Mouse (Mus musculus) CH12.LX (cell line): ENCODE data around the gene Map4k4. TPM values are rescaled to one million over a fixed set of nuclear protein-coding genes. Genes with fewer than 3 reads are reported as not detected.

Experiments
- DNase-seq: peaks from one replicate; pipeline ENCODE4 v3.0.0-alpha.2; 2013; ENCODE audit errors: extremely low read depth
- H3K27ac ChIP-seq: 2 replicates; pipeline ENCODE4 v1.5.1; 2012; ENCODE audit warnings: low read depth, mild to moderate bottlenecking, control low read depth, moderate library complexity; ENCODE audit not compliant: insufficient read depth
- H3K27me3 ChIP-seq: replicated peaks from 2 replicates; pipeline ENCODE3; 2012; ENCODE audit warnings: inconsistent platforms
- H3K36me3 ChIP-seq, 2 experiments: replicated peaks in 1 of 2; 2 replicates each; pipeline versions ENCODE3 to v1.6.1; 2012; ENCODE audit warnings: inconsistent platforms in 1 of 2, low read length in 1 of 2, mild to moderate bottlenecking in 1 of 2, mixed read lengths in 1 of 2, moderate library complexity in 1 of 2; ENCODE audit not compliant: control insufficient read depth in 1 of 2, insufficient read depth in 1 of 2
- H3K4me1 ChIP-seq, 2 experiments: 2 replicates each; pipeline ENCODE4 v1.6.1; 2012; ENCODE audit warnings: inconsistent platforms in 1 of 2, moderate library complexity in 1 of 2; ENCODE audit not compliant: insufficient read depth in 2 of 2, control insufficient read depth in 1 of 2
- H3K4me2 ChIP-seq: 2 replicates; pipeline ENCODE4 v1.6.1; 2012; ENCODE audit warnings: low read depth, mild to moderate bottlenecking, control low read depth; ENCODE audit not compliant: poor library complexity, insufficient read depth, severe bottlenecking
- H3K4me3 ChIP-seq, 3 experiments: fragments of 150-350 bp in 1 of 3; sonication (generic) in 1 of 3; replicated peaks in 1 of 3; 2 replicates each; pipeline versions ENCODE3 to v1.5.1; 2011 to 2012; ENCODE audit warnings: low read depth in 2 of 3, low read length in 2 of 3, mild to moderate bottlenecking in 2 of 3, moderate library complexity in 2 of 3, control low read depth in 1 of 3, improper control_type of control experiment in 1 of 3, inconsistent platforms in 1 of 3, mixed read lengths in 1 of 3; ENCODE audit not compliant: poor library complexity in 1 of 3
- H3K79me2 ChIP-seq: replicated peaks from 2 replicates; pipeline ENCODE4 v1.6.1; 2012; ENCODE audit warnings: mild to moderate bottlenecking, moderate library complexity; ENCODE audit not compliant: control insufficient read depth, poor library complexity, insufficient read depth, severe bottlenecking; ENCODE audit errors: extremely low read depth
- H3K9ac ChIP-seq: 2 replicates; pipeline ENCODE4 v1.6.1; 2012; ENCODE audit warnings: low read depth, mild to moderate bottlenecking, control low read depth, moderate library complexity; ENCODE audit not compliant: insufficient read depth
- H3K9me3 ChIP-seq: replicated peaks from 2 replicates; pipeline ENCODE3; 2012; ENCODE audit warnings: low read length, inconsistent platforms, mixed read lengths
- BHLHE40 ChIP-seq: IDR thresholded peaks from 2 replicates; pipeline ENCODE4 v1.6.1; 2011; ENCODE audit warnings: mild to moderate bottlenecking, low read depth, low read length, improper control_type of control experiment
- CHD1 ChIP-seq: IDR thresholded peaks from 2 replicates; pipeline ENCODE4 v1.6.1; 2012; ENCODE audit warnings: low read depth, low read length, improper control_type of control experiment, inconsistent platforms
- CTCF ChIP-seq, 2 experiments: IDR thresholded peaks in 1 of 2; conservative IDR thresholded peaks in 1 of 2; 2 replicates each; pipeline ENCODE4 v1.5.1; 2011 to 2012; ENCODE audit warnings: low read depth in 2 of 2, low read length in 2 of 2, improper control_type of control experiment in 1 of 2, inconsistent platforms in 1 of 2, mild to moderate bottlenecking in 1 of 2, moderate library complexity in 1 of 2
- ELF1 ChIP-seq: IDR thresholded peaks from 2 replicates; pipeline ENCODE4 v1.6.1; 2014; ENCODE audit warnings: low read depth, mild to moderate bottlenecking, inconsistent platforms, low read length, improper control_type of control experiment
- IRF4 ChIP-seq: IDR thresholded peaks from 2 replicates; pipeline ENCODE4 v1.6.1; 2014; ENCODE audit warnings: low read depth, mild to moderate bottlenecking, inconsistent platforms, low read length, improper control_type of control experiment
- JUN ChIP-seq: IDR thresholded peaks from 2 replicates; pipeline ENCODE4 v1.6.1; 2011; ENCODE audit warnings: low read depth, mild to moderate bottlenecking, low read length, improper control_type of control experiment, moderate library complexity; ENCODE audit not compliant: insufficient read depth
- JUND ChIP-seq: conservative IDR thresholded peaks from 2 replicates; pipeline ENCODE4 v1.6.1; 2011; ENCODE audit warnings: low read depth, low read length, improper control_type of control experiment
- MAFK ChIP-seq: IDR thresholded peaks from 2 replicates; pipeline ENCODE4 v1.6.1; 2011; ENCODE audit warnings: low read length, improper control_type of control experiment; ENCODE audit not compliant: insufficient replicate concordance
- MEF2A ChIP-seq: IDR thresholded peaks from 2 replicates; pipeline ENCODE4 v1.6.1; 2014; ENCODE audit warnings: low read depth, mild to moderate bottlenecking, inconsistent platforms, low read length, improper control_type of control experiment, borderline replicate concordance
- MXI1 ChIP-seq: IDR thresholded peaks from 2 replicates; pipeline ENCODE4 v1.6.1; 2011; ENCODE audit warnings: mild to moderate bottlenecking, low read depth, low read length, improper control_type of control experiment
- MYC ChIP-seq: IDR thresholded peaks from 2 replicates; pipeline ENCODE4 v1.6.1; 2011; ENCODE audit warnings: low read depth, mild to moderate bottlenecking, improper control_type of control experiment, low read length
- POLR2A ChIP-seq: IDR thresholded peaks from 2 replicates; pipeline ENCODE4 v1.6.1; 2011; ENCODE audit warnings: low read depth, mild to moderate bottlenecking, improper control_type of control experiment, low read length
- RAD21 ChIP-seq: IDR thresholded peaks from 2 replicates; pipeline ENCODE4 v1.6.1; 2011; ENCODE audit warnings: low read depth, mild to moderate bottlenecking, low read length, improper control_type of control experiment, moderate library complexity
- SMC3 ChIP-seq: IDR thresholded peaks from 2 replicates; pipeline ENCODE4 v1.6.1; 2011; ENCODE audit warnings: low read depth, low read length, improper control_type of control experiment
- TBP ChIP-seq: conservative IDR thresholded peaks from 2 replicates; pipeline ENCODE4 v1.6.1; 2011; ENCODE audit warnings: low read depth, low read length, improper control_type of control experiment
- ZC3H11A ChIP-seq: IDR thresholded peaks from 2 replicates; pipeline ENCODE4 v1.6.1; 2012; ENCODE audit warnings: low read depth, mild to moderate bottlenecking, inconsistent platforms, low read length, improper control_type of control experiment
- dilution Hi-C: fragments of 300-500 bp; cut with MboI; formaldehyde crosslinking; loops from 2 replicates; pipeline ENCODE4 v1.14.3; 2020; ENCODE audit warnings: low sequenced_read_pairs; ENCODE audit not compliant: extremely low pct_unique_long_range_greater_than_20kb, extremely low pct_ligation_motif_present
- in situ Hi-C: fragments of 300-500 bp; cut with MboI; formaldehyde crosslinking; loops from 3 replicates; pipeline ENCODE4 v1.14.3; 2019; ENCODE audit warnings: low sequenced_read_pairs, low pct_ligation_motif_present, low pct_unique_long_range_greater_than_20kb, mixed read lengths
- polyA plus RNA-seq: library from polyadenylated mRNA; unstranded; fragments of >175 nt; gene quantifications from 2 replicates; pipeline ENCODE4 v1.2.1, GENCODE M21; 2012; ENCODE audit warnings: low read depth; ENCODE audit not compliant: insufficient read length
- total RNA-seq, 2 experiments: library from RNA; depleted of rRNA; stranded (reverse); fragments of 300-350 nt in 1 of 2; fragments of >200 nt in 1 of 2; gene quantifications; 2 replicates each; pipeline ENCODE4 v1.2.3; 2012 to 2014

The Map4k4 gene
- total and polyA plus RNA-seq, 3 experiments, result 21.8 to 46.3 (median 41.0) TPM

DNA sequence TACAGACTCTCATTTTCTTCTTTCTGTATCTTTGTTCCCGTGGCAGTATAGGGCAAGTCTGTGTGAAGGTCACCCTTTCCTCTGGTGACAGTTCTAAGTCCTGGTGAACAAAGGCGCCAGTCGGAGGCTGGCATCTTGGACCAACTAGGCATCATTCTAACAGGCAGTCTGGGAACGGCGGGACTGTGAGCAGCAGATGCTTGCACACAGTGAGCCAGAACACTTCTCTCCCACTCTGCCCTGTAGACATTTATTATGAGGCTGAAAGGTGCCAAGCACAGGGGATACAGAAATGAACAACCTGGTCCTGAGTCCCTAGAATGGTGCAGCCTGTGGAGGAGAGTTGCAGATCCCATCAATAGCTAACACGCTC lies 43.3 kb upstream of the Map4k4 start:
- DNase-seq, result no peak
- H3K4me2 ChIP-seq, result no peak overlapping the region
- no peaks in the 10 kb centered on the region for H3K79me2 ChIP-seq
- H3K4me3 ChIP-seq, result no peak overlapping the region
- no peaks in the 10 kb centered on the region for H3K36me3 ChIP-seq
- H3K9me3 ChIP-seq, result no peaks in the 10 kb centered on the region
- H3K9ac ChIP-seq, result no peak overlapping the region
- dilution Hi-C loops (no loop called here), in situ Hi-C loops (no loop called here)
- H3K4me1 ChIP-seq, result peaks cover 3 to 4% of the 10 kb centered on the region in 2 experiments; a peak in 1 of 4 replicates
- no peak overlapping the region for H3K27ac ChIP-seq
- TF ChIP-seq JUN (no peak), CTCF (conservative IDR thresholded peaks at IDR 0.05 in 1 of 2, IDR thresholded peaks at IDR 0.05 in 1 of 2; ENCODE audit: low read depth in 2 of 2, low read length in 2 of 2) (no peak), ZC3H11A (no peak), MEF2A (no peak), MAFK (no peak), POLR2A (no peak), MXI1 (no peak), MYC (no peak), RAD21 (no peak), ELF1 (no peak), IRF4 (no peak), TBP (no peak), JUND (no peak), CHD1 (no peak)
- H3K27me3 ChIP-seq, result no peaks in the 10 kb centered on the region

DNA sequence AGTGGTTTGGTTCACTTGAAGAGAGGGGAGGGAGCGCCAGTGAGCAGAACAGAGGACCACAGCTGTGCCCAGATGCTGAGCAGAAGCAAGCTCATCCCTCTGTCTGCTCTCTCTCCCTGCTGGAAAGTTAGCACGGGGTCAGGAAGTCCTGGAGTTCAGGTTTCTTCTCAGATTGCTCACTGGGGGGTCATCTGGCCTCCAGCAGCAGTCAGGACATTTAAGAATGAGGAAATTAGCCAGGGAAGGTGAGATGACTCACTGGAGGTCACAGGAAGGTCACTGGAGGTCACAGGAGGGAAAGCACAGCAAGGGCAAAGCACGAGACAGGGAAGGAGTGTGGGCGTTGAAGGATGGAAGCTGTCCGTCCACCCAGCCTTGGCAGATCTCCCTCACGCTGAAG lies 41.5 kb upstream of the Map4k4 start:
- H3K27me3 ChIP-seq, result no peaks in the 10 kb centered on the region
- H3K4me1 ChIP-seq, result peaks cover 3 to 4% of the 10 kb centered on the region in 2 experiments; a peak in 1 of 4 replicates
- dilution Hi-C loops (no loop called here), in situ Hi-C loops (no loop called here)
- H3K4me3 ChIP-seq, result no peak overlapping the region
- no peak overlapping the region for H3K9ac ChIP-seq
- H3K4me2 ChIP-seq, result no peak overlapping the region
- H3K36me3 ChIP-seq, result no peaks in the 10 kb centered on the region
- no peak for DNase-seq
- H3K27ac ChIP-seq, result no peak overlapping the region
- H3K79me2 ChIP-seq, result no peaks in the 10 kb centered on the region
- H3K9me3 ChIP-seq, result no peaks in the 10 kb centered on the region
- peak; percentile 34; the same call in 1 of the 2 replicates for TF ChIP-seq BHLHE40
- no peak for TF ChIP-seq SMC3
